Mouse (Mus musculus) kidney, postnatal 0 days (tissue): Measurements from ENCODE around the gene Dpagt1. TPM values are rescaled to one million over a fixed set of nuclear protein-coding genes. Genes with fewer than 3 reads are reported as not detected.
"Not testable (repeated sequence)": the region's sequence is repeated elsewhere in the genome, so short reads cannot be mapped to it uniquely, and the experiment has no call there.

Experiments
- ATAC-seq: fragments of 200-750 bp; cut with Nextera tagmentation; replicated peaks from 2 replicates; pipeline ENCODE4 v1.8.0; 2017; ENCODE audit warnings: low read depth, moderate number of reproducible peaks, moderate TSS enrichment, moderate library complexity; ENCODE audit not compliant: low FRiP score
- DNase-seq: peaks from one replicate; pipeline ENCODE4 v3.0.0-alpha.2; 2016; ENCODE audit warnings: low spot score
- H3K27ac ChIP-seq: fragments of 300-500 bp; sonication (generic); 2 replicates; pipeline ENCODE4 v1.5.1; 2014; ENCODE audit warnings: mild to moderate bottlenecking
- H3K27me3 ChIP-seq: fragments of 300-500 bp; sonication (generic); 2 replicates; pipeline ENCODE4 v1.6.1; 2014; ENCODE audit warnings: low read length, mixed read lengths; ENCODE audit not compliant: insufficient read depth
- H3K36me3 ChIP-seq: fragments of 300-500 bp; sonication (generic); 2 replicates; pipeline ENCODE4 v1.6.1; 2014; ENCODE audit warnings: low read length, mixed read lengths; ENCODE audit not compliant: insufficient read depth
- H3K4me1 ChIP-seq: fragments of 300-500 bp; sonication (generic); replicated peaks from 2 replicates; pipeline ENCODE4 v1.6.1; 2014; ENCODE audit warnings: antibody characterized with exemption, low read length, mixed read lengths; ENCODE audit not compliant: insufficient read depth
- H3K4me2 ChIP-seq: fragments of 300-500 bp; sonication (generic); 2 replicates; pipeline ENCODE4 v1.6.1; 2014; ENCODE audit warnings: mild to moderate bottlenecking, low read length, moderate library complexity, mixed read lengths
- H3K4me3 ChIP-seq: fragments of 300-500 bp; sonication (generic); replicated peaks from 2 replicates; pipeline ENCODE4 v1.5.1; 2014; ENCODE audit warnings: low read depth, low read length
- H3K9ac ChIP-seq: fragments of 300-500 bp; sonication (generic); 2 replicates; pipeline ENCODE4 v1.6.1; 2014; ENCODE audit warnings: low read depth, low read length
- H3K9me3 ChIP-seq: fragments of 300-500 bp; sonication (generic); replicated peaks from 2 replicates; pipeline ENCODE4 v1.6.1; 2016; ENCODE audit warnings: low read length, inconsistent platforms, mixed read lengths
- CTCF ChIP-seq: IDR thresholded peaks from 2 replicates; pipeline ENCODE4 v1.5.1; 2016; ENCODE audit warnings: antibody characterized with exemption, low read depth, mild to moderate bottlenecking, moderate library complexity
- WGBS: fragments of 180-500 bp; shearing (Covaris S2); extraction: QIAGEN DNeasy Blood & Tissue Kit; methylation state at CpG from one replicate; pipeline ENCODE4 v1.1.7; 2014; 5-methylcytosine and 5-hydroxymethylcytosine counted together
- polyA plus RNA-seq: library from polyadenylated mRNA; unstranded; fragments of >200 nt; fragmentation: Nextera tagmentation; extraction: Ambion mirVana; gene quantifications from 2 replicates; pipeline ENCODE4 v1.2.1, GENCODE M21; 2015

The Dpagt1 gene
- polyA plus RNA-seq, 1 experiment from 2014 or later, result 32.2 TPM

DNA sequence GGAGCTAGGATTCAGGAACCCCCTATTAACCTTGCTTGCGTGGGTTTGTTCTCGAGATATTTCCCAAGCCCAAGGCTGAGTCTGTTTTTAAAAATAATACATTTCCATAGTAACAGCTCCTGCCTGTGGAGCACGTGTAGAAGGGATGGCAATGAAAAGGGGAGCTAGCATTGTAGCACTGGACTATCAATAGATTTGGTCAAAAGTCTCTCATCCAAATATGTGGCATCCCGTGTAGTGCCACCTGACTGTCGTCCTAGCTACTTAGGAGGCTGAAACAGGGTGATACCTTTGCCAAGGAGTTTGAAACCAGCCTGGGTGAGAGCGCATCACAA, 5.1 kb upstream of the Dpagt1 start:
- ATAC-seq, result no peak
- peaks cover 16% of the 10 kb centered on the region for H3K4me1 ChIP-seq

DNA sequence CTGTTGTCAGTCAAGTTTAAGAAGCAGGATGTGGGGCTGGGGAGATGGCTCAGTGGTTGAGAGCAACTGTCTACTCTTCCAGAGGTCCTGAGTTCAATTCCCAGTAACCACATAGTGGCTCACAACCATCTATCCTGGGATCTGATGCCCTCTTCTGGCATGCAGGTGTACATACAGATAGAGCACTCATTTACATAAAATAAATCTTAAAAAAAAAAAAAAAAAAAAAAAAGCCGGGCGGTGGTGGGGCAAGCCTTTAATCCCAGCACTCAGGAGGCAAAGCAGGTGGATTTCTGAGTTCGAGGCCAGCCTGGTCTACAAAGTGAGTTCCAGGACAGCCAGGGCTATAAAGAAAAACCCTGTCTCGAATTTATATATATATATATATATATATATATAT, 2.2 kb upstream of the Dpagt1 start:
- not testable (repeated sequence) for DNase-seq, H3K36me3 ChIP-seq, H3K27me3 ChIP-seq, H3K27ac ChIP-seq, H3K9ac ChIP-seq, H3K4me2 ChIP-seq, H3K9me3 ChIP-seq, H3K4me3 ChIP-seq, ATAC-seq
- peaks cover 16% of the 10 kb centered on the region for H3K4me1 ChIP-seq
- TF ChIP-seq CTCF, result peak; percentile 43
- 84% methylated on average over 4 of the region's 4 CpGs for WGBS

More for the DNA sequence above, 5.1 kb upstream of the Dpagt1 start:
- DNase-seq, result peak; percentile 61
- 25% methylated on average over 6 of the region's 6 CpGs for WGBS
- H3K9me3 ChIP-seq, result no peaks in the 10 kb centered on the region
- H3K4me3 ChIP-seq, result peak overlapping the region; percentile 84; the same call in 1 of the 2 replicates
- no peaks in the 10 kb centered on the region for H3K27me3 ChIP-seq
- H3K27ac ChIP-seq, result 0 out of 2 replicates have a peak overlapping the region, but pooled peaks have one; percentile 43
- H3K4me2 ChIP-seq, result peak overlapping the region; percentile 93
- TF ChIP-seq CTCF, result no peak
- peak overlapping the region; percentile 46 for H3K9ac ChIP-seq
- peaks cover 8% of the 10 kb centered on the region for H3K36me3 ChIP-seq

DNA sequence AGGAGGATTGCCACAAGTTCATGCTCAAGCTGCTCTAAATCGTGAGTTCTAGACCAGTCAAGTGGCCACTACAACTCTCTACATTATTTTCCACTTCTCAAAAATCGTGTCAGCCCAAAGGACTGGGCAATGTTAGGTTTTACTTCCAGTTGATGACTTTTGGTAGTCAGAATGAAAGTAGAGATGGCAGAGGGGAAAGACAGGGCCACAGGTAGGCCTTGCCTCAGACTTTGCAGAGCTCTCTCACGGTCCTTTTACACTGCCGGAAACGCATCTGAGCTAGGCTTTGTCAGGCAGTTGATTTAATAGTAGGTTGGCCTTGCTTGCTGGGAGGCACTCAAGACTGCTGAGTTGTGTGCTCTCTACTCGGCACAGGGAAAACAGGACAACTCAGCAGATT, 1.7 kb upstream of the Dpagt1 start:
- Histone ChIP-seq H3K4me1 (peaks cover 11% of the 10 kb centered on the region), H3K9me3 (no peaks in the 10 kb centered on the region), H3K27me3 (no peaks in the 10 kb centered on the region), H3K9ac (no peak overlapping the region), H3K27ac (no peak overlapping the region), H3K36me3 (no peaks in the 10 kb centered on the region), H3K4me3 (no peak overlapping the region), H3K4me2 (no peak overlapping the region)
- no peak for TF ChIP-seq CTCF
- DNase-seq (no peak), ATAC-seq (no peak)
- WGBS, result 63% methylated on average over 6 of the region's 6 CpGs

DNA sequence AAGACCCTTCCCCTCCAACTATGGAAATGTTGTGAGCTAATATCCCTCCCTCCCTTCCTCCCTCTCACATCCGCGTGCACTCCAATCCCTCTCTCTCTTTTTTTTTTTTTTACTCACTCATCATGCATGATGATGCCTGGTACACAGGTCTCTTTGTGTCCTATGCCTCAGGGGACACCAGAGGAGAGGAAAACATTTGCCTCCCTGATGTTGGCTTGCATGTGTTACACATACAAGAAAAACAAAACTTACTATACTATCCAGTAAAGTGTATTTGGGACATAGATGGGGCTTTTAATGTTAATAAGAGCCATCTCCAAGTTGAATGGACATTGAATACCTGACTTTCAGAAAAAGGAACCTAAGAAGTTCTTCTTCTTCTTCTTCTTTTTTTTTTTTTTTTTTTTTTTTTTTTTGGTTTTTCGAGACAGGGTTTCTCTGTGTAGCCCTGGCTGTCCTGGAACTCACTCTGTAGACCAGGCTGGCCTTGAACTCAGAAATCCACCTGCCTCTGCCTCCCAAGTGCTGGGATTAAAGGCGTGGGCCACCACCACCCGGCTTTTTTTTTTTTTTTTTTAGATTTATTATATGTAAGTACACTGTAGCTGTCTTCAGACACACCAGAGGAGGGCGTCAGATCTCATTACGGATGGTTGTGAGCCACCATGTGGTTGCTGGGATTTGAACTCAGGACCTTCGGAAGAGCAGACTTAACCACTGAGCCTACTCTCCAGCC, 619 bp upstream of the Dpagt1 start:
- 67% methylated on average over 7 of the region's 8 CpGs for WGBS
- not testable (repeated sequence) for ATAC-seq, H3K4me3 ChIP-seq

DNA sequence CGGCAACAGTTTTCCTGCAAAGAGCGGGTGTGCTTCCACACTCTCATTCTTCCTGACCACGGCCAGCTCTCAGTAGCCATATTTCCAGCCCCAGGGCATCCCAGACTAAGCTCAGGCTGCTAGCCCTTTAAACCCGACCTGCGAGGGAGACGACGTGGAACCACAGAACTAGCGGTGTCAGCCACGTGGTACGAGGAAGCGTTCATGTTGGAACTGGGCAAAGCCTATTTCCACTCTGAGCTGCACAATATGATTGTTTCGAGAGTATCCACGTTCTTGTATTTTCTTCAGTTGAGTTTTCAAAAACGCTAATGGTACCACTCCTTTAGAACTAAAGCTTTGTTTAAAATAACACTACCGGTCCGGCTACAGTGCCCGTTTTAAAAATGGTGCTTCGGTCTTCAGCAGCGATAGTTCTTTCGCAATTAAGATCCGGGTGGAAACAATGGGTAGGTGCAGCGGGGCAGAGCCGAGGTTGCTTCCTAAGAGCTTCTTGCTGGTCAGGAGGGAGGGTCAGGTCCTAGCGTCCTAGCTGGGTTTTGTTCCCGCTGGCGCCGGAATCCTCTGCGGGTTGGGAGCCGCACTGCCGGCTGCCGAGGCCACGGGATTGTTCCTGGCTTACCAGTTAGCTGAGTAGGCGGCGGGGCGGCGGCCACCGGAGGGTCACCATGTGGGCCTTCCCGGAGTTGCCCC, 698 bp downstream of the Dpagt1 start:
- H3K9ac ChIP-seq, result peak overlapping the region; percentile 81
- no peak for TF ChIP-seq CTCF
- DNase-seq, result peak; percentile 95

More for the DNA sequence above, 619 bp upstream of the Dpagt1 start:
- not testable (repeated sequence) for DNase-seq, H3K36me3 ChIP-seq, H3K27me3 ChIP-seq, H3K9me3 ChIP-seq, H3K4me1 ChIP-seq
- Histone ChIP-seq H3K9ac (0 out of 2 replicates have a peak overlapping the region, but pooled peaks have one; percentile 81), H3K4me2 (peak overlapping the region; percentile 80; the same call in 1 of the 2 replicates), H3K27ac (peak overlapping the region; percentile 94; the same call in 1 of the 2 replicates)

DNA sequence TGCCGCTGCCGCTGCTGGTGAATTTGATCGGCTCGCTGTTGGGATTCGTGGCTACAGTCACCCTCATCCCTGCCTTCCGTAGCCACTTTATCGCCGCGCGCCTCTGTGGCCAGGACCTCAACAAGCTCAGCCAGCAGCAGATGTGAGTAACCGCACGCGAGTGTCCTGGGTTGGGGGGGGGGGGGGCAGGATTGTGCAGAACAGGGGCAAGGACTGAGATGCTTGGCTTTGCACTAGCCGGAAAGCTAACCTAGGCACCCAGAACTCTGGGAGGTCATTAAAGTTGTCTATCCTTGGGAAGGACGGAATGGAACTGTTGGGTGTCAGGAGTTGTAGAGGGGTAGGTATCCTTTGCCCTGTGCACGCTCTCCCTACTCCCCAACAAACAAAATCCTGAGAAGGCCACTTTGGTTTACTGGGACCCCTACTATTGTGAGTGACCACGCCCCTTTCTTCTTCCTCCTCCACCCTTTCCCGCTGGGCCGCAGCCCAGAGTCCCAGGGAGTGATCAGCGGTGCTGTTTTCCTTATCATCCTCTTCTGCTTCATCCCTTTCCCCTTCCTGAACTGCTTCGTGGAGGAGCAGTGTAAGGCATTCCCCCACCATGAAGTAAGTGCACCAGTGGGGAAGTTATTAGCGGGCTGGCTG, 1.4 kb downstream of the Dpagt1 start:
- WGBS, result under 1% methylated on average over 22 of the region's 22 CpGs
- peak; percentile 76 for DNase-seq
- H3K9ac ChIP-seq, result peak overlapping the region; percentile 81
- peaks cover 8% of the 10 kb centered on the region; the same call in 1 of the 2 replicates for H3K4me1 ChIP-seq
- no peaks in the 10 kb centered on the region for H3K9me3 ChIP-seq
- H3K4me2 ChIP-seq, result peak overlapping the region; percentile 80
- 0 out of 2 replicates have a peak, but pooled peaks cover 13% of the 10 kb centered on the region for H3K36me3 ChIP-seq
- no peak for TF ChIP-seq CTCF
- peak; percentile 18; the same call in 1 of the 2 replicates for ATAC-seq
- H3K27ac ChIP-seq, result peak overlapping the region; percentile 94
- H3K4me3 ChIP-seq, result peak overlapping the region; percentile 76
- no peaks in the 10 kb centered on the region for H3K27me3 ChIP-seq

More for the DNA sequence above, 698 bp downstream of the Dpagt1 start:
- peak overlapping the region; percentile 80 for H3K4me2 ChIP-seq
- ATAC-seq, result peak; percentile 94
- H3K36me3 ChIP-seq, result 0 out of 2 replicates have a peak, but pooled peaks cover 13% of the 10 kb centered on the region
- H3K4me3 ChIP-seq, result peak overlapping the region; percentile 76
- peak overlapping the region; percentile 94 for H3K27ac ChIP-seq
- H3K27me3 ChIP-seq, result no peaks in the 10 kb centered on the region
- WGBS, result under 1% methylated on average over 38 of the region's 38 CpGs
- H3K9me3 ChIP-seq, result no peaks in the 10 kb centered on the region
- H3K4me1 ChIP-seq, result peaks cover 8% of the 10 kb centered on the region; the same call in 1 of the 2 replicates
